Mouse (Mus musculus) 3134 (cell line): ENCODE measurements around the gene Uevld.
A peak's percentile ranks its signal among the peaks of the same experiment; 100 is the strongest.
"Not testable (repeated sequence)": the region's sequence is repeated elsewhere in the genome, so short reads cannot be mapped to it uniquely, and the experiment has no call there.

ENCODE experiments used
- DNase-seq: peaks from one replicate; pipeline ENCODE4 v3.0.0-alpha.2; 2011; ENCODE audit warnings: low spot score; ENCODE audit not compliant: insufficient read length; ENCODE audit errors: extremely low read depth

Uevld gene

DNA sequence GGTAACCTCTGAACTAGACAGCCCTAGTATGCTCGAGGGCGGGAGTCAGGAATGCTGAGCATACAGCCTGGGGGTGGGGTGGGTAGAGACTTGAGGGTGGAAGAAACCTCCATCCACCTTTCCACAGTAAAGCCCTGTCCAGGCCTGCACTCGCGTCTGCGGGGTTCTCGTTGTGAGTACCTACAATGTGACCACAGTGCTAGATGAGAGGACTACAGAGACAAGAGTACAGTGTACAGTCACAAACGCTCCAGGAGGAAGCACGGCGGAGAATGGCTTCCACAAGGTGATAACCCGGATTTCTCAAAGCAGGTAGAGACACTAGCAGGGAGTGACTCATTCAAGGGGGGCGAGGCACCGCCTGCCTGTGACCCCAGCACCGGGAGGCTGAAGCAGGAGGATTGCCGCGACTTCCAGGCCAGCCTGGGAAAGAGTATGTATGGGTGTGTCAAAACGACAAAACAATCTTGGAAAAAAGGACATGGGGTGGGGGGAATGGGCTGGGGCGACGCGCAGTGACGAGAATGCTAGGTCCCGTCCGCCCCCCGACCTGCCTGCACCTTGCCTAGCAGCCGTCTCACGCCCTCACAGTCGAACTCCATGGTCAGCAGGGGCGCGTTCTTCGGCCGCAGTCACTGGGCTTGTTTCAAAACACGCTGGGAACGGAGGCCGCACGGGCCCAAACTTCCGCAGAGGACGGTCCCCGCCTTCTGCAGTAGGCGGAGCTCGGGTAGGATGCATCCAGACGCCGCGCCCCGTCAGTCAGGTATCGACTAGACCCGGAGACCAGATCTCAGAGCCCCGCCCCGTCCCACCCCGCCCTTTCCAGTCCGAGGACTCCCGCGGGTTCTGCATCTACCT is at the start of gene Uevld:
TSS of gene Uevld (minus strand) at position 697 of the 861 bp plus-strand sequence.
- DNase-seq, result peak; percentile 93

DNA sequence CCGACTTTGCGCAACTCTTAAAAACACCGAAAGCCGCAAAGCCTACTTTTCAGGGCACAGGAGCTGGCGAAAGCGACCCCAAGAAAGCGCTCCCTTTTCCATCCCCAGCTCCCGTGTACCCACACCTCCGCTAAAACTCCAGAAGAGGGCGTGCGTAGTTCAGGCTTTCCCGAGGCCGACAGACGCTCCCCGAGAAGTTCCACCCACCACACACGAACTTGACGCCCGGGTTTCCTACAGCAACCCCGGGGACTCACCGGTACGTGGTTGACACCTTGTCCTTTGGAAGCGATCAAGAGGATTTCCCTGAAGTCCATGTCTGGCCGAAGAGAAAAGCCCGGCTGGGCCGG is 49.5 kb upstream of the Uevld start:
- DNase-seq, result no peak

DNA sequence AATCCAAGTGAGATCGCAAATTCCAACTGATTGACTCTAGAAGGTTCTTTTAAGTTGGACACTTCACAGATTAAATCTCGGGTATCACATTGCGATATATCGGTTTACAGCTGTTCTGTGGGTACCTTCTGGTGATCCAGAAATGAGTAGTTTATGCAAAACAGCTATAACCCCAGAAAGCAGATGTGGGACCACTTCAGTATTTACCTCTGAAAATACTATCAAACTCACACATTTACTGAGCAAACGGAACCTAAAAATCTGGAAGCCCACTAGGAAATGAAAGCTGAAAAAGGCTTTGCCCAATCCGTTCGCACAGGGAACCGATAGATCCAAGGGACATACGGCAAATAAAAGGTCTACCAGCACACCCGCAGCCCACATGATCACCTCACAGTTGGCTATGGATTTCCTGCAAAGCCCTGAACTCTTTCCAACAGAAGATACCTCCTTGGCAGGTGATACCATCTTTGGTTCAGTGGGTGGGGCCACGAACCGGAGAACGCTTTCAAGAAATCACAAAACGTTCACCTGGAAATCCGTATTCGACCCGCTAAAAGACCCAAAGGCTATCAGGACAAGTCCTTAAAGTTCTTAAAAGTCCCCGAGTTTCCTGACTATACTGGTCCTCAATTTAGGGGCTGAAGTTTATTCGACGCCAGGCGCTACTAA is 48.9 kb upstream of the Uevld start:
- no peak for DNase-seq

DNA sequence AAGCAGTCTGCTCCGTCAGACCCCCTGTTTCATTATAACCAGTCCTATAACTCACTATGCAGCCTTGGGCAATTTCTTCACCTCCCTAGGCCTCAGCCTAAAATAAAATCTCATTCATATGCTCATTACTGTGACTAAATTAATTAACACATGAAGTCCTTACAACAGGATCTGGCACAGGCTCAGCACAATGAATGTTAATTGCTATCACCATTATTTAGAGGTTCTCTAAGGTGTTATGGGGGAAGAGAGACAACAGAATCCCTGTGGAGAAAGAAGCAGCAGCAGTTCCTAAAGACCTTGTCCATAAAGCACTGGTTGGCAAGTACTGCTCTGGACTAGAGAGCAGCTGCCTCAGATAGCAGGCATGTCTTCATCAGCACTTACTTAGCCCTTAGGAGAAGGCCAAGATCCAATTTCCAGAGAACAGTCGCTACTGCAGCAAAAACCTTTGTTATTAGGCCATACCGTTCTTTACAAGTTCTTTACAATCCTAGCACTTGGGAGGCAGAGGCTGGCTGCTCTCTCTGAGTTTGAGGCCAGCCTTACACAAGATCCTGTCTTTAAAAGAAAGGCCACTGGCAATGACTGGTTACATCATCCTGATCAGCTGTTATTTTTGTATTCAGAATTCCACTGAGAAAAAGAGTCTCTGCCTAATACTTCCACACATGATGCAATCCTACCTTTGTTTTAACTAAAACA is 45.2 kb upstream of the Uevld start:
- no peak for DNase-seq

DNA sequence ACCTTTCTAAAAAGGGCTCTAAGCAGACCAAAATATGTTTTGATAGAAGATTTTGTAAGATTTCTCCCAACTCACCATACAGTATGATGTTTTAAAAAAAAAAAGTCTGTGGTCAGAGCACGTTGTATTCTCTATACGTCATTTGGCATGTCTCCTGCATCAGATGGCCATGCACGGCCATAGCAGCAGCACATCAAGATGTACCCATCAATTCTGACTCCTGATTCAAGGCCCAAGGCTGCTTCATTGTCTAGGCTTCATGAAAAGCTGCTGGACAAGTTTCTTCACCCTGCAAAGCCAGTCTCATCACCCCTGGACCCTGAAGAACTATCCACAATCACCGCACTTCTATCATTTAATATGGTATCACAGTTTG is 43.6 kb upstream of the Uevld start:
- DNase-seq, result no peak

DNA sequence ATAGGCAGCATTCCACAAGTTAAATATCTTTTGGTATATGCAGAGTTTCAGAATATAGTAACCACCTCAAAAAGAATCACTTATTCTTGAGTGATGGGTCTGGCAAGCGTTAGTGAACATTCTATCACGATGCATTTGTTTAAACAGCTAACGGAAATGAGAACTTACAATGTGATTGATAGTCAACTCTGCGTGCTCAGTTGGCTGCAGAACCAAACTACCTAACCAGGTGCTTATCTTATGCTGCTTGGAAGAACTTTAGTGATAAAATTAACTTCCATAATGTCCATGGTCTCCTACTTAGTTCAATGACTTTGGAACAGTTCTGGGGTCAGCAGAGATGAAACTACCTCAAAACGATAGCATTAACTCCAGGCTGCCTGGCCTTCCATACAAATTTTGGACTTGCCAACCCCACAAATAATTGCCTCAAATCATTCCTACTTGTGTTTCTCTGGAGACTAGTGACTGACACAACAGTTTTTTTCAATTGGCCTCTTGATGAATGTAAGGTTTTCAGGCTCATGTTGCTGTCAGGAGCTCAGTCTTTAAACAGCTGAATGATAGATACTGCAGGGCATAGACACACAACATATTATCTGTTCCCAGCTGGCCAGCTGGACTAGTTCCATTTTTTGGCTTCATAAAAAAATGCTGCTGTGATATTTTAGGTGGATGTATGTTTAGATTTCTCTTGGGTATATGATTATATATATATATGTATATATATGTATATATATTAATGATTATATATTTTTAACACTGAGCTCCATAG is 43.0 kb upstream of the Uevld start:
- no peak for DNase-seq

DNA sequence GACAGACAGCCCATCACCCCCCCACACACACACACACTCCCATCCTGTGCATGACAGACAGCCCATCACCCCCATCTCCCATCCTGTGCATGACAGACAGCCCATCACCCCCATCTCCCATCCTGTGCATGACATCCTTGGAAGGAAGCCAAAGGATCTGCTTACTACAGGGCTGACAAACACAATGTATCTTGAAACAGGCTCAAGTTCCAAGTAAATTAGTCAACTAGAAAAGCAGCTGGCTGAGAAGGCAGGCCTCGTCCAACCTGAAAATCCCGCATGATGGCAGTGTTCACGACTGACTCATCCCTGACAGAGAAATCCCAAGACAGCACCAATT is 42.3 kb upstream of the Uevld start:
- DNase-seq, result peak; percentile 58

DNA sequence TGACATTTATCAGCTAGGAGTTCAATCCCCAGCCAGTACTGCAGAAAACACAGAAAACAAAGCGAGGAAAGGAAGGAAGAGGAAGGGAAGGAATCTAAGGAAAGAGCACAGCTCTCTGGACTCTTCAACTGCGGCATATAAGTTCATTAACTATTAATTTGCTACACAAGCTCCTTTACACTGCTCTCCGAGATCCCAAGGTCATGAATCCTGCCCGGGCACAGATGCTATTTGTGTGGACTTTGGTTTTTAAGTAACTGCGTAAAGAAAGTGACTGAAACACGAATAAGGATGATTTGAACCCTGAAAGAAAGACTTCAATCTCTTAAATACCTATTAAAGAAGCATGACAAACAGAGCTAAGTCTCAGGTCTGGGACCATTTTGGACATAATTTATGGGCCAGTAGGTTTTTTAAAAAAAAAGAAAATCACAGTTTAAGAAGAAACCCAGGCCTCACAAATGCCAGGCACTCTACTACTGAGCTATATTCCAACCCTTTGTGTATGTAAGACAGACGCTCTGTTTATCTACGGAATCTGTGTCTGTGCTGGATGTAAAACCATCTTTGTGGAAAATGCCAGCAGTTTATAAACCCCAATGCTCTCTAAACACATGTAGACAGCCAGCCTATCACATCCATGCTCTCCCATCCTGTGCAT is 41.8 kb upstream of the Uevld start:
- DNase-seq, result peak; percentile 31

DNA sequence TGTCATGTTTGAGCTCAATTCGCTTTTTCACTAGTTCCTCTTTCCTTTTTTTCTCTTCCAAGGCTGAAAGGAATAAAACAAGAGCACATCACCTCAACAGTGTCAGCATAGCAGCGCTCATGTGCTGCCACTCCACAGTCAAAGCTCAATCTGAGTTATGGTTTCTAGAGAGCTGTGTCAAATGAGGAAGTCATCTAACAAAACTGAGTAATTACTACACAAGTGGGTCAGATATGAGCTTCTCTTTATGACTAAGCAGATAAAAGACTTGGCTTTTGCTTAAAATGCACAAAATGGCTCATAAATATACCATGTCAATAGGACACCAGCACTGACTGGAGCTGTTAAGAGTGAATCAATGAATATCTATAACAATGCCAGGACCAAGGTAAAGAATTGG is 40.6 kb upstream of the Uevld start:
- DNase-seq, result no peak

DNA sequence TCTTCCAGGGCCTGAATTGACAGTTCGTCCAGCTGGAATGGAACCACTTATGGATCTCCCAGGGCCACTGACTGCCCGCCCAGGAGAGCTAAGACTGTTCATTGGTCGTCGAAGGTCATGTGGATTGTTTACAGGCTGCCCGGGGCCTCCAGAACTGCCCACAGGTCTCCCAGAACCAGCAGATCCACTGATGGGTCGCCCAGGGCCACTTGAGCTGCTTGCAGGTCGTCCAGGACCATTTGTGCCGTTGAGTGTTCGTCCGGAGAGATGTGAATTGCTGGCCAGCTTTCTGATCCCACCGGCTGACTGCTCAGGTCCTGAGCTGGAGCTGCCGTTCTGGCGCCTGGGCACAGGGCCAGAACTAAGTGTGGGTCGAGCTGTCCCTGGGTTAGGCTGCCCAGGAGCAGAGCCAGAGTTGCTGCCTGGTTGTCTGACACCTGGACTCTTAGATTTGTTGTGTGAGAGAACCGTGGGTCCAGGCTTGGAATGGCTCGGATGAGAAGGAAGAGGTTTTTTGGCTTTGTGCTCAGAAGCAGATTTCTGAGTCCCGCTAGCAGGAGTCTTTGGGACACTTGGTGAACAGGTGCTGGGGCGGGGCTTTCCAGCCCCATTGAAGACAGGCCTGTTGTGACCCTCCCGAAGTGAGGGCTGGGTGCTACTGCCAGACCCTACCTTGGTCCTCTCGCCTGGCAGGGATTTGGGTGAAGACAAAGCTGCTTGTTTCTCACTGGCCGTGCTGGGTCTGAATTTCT is 39.5 kb upstream of the Uevld start:
- no peak for DNase-seq

DNA sequence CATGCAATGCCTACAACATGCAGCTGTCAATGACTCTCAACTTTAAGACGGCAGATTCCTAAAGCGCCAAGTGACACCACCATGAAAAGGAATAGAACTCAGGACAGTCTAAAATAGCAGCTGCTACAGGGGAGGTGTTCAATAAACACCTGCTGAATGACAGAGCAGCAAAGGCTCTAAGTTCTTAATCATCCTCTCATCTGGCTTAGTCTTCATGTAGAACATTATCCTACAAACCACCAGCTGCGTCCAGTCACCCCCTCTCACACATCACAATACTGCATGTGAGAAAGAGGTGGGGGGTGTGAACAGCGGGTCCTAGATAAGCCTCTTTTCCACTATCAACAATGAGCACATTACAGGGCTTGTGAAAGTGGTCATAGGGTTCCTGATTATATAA is 38.7 kb upstream of the Uevld start:
- no peak for DNase-seq

DNA sequence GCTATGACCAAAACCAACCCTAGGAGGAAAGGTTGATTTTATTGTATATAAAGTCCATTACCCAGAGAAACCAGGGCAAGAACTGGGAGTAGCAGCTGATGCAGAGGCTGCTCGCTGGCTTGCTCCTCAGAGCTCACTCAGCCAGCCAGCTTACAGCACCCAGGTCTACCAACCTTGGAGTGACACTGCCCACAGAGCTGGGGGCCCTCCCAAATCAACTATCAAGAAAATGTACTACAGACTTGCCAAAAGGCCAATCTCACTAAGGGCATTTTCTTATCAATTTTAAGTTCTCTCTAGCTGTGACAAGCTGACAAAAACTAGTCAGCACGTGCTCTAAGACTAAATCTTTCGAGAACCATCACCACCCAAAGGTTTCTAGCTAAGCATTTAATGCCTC is 37.2 kb upstream of the Uevld start:
- no peak for DNase-seq

DNA sequence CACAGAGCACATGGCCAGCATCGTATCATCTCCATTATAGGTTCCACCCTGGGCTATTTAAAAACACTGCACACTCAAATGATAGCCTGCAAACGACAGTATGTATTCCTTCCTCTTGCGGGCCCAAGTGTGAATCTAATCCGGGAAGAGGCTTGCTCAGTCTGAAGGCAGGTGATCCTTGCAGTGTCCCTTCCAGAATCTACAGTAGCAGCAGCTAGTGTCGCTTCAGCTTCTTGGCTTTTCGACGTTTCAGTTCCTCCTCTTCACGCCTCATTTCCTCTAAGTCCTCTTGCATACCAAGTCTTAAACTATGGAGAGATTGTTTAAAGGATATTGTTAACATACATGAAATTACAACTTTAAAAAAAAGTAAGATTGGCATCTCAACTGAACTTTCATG is 34.8 kb upstream of the Uevld start:
- DNase-seq, result no peak

DNA sequence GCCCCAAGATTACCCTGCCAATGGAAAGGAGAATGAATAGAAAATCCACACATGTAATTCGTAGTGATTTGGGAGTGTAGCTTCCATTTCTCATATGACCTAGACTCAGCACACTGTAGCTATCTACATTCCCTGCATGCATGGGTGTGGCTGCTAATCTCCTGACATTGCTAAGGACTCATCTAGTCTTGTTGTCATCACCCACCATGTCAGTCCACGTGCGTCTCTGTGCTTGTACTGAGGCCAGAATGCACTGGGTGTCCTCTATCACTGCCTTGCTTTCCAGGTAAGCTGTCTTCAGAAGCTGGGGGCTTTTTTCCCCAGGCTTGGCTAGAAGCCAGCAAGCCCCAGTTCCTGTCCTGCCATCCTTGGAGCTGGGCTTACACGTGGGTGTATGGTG is 31.1 kb upstream of the Uevld start:
- DNase-seq, result not testable (repeated sequence)

DNA sequence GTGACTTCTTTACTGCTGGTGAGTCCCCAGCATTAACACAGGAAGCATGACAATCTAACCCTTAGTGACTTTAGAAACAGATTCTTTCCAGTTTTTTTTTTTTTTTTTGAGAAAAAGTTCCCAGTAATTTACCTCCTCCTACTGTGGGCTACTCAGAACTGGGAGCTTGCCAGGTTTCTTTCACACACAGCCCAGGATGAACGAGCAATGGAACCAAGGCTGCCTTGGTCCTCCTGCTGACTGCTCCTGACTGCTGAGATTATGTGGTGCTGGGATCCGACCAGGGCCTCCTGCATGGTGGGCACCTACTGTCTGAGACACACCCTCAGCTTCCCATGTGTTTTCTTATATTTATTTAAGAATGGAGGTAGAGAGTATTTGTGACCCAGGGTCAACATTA is 28.7 kb upstream of the Uevld start:
- DNase-seq, result no peak

DNA sequence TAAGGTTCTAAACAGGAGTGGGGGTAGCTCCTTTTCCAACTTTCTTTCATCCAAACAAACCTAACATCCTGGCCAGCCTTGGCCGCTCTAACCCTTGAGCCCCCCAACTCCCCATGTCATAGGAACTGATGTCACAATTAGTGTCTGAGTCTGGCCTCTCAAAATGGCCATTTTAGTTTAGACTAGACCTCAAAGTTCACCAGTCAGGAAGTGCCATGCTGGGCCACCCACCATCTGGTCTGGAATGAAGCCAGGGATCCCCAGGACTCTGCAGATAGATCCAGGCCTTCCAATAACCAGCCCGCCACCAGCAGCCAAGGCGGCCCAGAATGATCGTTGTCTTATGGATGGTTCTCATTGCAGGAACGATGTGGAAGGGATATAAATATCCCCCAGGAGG is 28.3 kb upstream of the Uevld start:
- no peak for DNase-seq

DNA sequence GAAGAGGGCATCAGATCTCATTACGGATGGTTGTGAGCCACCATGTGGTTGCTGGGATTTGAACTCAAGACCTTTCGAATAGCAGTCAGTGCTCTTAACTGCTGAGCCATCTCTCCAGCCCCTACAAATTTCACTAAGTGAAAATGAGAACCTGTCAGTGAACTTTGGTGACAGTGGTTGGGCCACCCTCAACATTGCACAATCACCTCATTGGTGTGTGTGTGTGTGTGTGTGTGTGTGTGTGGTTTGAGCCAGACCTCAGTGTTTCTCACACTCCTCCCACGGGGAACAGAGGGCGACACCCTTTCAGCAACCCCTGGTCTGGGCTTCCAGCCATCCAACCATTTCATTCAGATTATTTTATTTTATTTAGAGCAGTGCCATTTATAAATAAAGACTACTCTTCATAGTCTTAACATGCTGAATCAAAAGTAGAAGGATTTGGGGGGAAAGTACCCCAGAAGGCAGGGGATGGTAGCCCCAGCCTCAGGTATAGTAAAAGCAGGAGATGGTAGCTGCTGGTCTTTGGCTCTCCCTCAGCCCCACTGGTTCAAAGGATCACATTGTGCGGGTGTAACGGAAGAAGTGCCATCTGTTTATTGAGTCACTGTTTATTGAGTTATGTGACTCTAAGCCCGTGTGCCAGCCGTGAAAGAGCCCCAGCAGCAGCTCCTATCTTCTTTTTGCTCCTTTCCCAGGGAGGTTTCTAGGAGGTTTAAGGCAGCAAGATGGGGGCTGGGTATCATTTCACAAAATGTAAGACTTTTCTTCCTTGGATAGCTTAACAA is 27.6 kb upstream of the Uevld start:
- no peak for DNase-seq

DNA sequence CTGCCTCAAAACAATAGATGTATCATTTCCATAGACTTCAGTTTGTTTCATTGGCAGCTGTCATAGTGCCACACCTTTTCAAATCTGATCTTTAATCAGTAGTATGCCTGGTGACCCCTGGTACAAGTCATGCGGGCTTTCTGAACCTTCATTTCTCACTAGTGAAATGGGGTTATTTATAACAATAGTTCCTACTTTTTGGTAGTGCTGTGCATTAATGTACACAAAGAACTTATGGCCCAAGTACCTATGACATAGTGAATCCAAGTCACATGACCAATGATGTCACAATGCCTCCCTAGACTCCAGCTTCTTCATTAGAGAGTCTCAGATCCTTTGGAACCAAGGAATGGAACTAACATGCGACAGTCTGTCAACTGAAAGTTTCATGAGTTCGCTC is 25.0 kb upstream of the Uevld start, which contains the start of gene Gm9999:
TSS of gene Gm9999 (plus strand) at position 301 of the 400 bp plus-strand sequence.
- DNase-seq, result no peak

DNA sequence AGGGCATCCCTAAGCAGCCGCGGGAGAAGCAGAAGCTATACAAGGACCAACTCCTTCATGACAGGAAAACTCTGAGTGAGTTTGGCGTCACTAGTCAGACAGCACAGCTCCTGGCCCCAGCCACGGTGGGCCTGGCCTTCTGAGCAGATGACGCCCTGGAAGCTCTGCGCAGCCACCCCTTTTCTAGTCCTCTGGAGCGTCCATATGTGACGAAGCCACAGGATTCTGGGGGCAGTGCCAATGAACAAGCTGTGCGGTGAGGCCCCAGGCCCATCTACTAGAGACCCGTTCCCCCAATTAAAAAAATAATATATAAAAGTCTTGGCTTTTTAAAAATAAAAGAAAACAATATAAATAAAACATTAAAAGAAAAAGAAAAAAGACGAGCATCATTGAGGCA is 17.1 kb upstream of the Uevld start:
- no peak for DNase-seq
